Mouse (Mus musculus) midbrain, embryonic 11.5 days (tissue): ENCODE data around the gene Dpp3. TPM values are rescaled to one million over a fixed set of nuclear protein-coding genes. Genes with fewer than 3 reads are reported as not detected.
"Not testable (repeated sequence)": the region's sequence is repeated elsewhere in the genome, so short reads cannot be mapped to it uniquely, and the experiment has no call there.

Experiments
- ATAC-seq: fragments of 200-750 bp; cut with Nextera tagmentation; 2 replicates; pipeline ENCODE4 v1.8.0; 2017; ENCODE audit warnings: moderate TSS enrichment, moderate library complexity; ENCODE audit not compliant: low FRiP score
- DNase-seq: peaks from one replicate; pipeline ENCODE4 v3.0.0; 2015; ENCODE audit warnings: low spot score; ENCODE audit errors: missing footprints
- H3K27ac ChIP-seq: fragments of 300-500 bp; sonication (generic); 2 replicates; pipeline ENCODE4 v1.5.1; 2014; ENCODE audit warnings: low read depth, low read length
- H3K27me3 ChIP-seq: fragments of 300-500 bp; sonication (generic); 2 replicates; pipeline ENCODE4 v1.6.1; 2014; ENCODE audit warnings: mild to moderate bottlenecking, low read length, moderate library complexity, mixed read lengths; ENCODE audit not compliant: control insufficient read depth, insufficient read depth
- H3K36me3 ChIP-seq: fragments of 300-500 bp; sonication (generic); 2 replicates; pipeline ENCODE4 v1.6.1; 2014; ENCODE audit warnings: mild to moderate bottlenecking, low read length, moderate library complexity, mixed read lengths; ENCODE audit not compliant: control insufficient read depth, insufficient read depth
- H3K4me1 ChIP-seq: fragments of 300-500 bp; sonication (generic); 2 replicates; pipeline ENCODE4 v1.6.1; 2014; ENCODE audit warnings: low read length; ENCODE audit not compliant: control insufficient read depth, insufficient read depth
- H3K4me2 ChIP-seq: fragments of 300-500 bp; sonication (generic); 2 replicates; pipeline ENCODE4 v1.6.1; 2014; ENCODE audit warnings: mild to moderate bottlenecking, moderate library complexity
- H3K4me3 ChIP-seq: fragments of 300-500 bp; sonication (generic); 2 replicates; pipeline ENCODE4 v1.5.1; 2014; ENCODE audit warnings: low read depth, low read length
- H3K9ac ChIP-seq: fragments of 300-500 bp; sonication (generic); 2 replicates; pipeline ENCODE4 v1.6.1; 2014; ENCODE audit warnings: low read length
- H3K9me3 ChIP-seq: fragments of 300-500 bp; sonication (generic); 2 replicates; pipeline ENCODE4 v1.6.1; 2016; ENCODE audit warnings: low read length; ENCODE audit not compliant: control insufficient read depth
- WGBS: fragments of 180-500 bp; shearing (Covaris S2); extraction: QIAGEN DNeasy Blood & Tissue Kit; methylation state at CpG from one replicate; pipeline ENCODE4 v1.1.7; 2014; 5-methylcytosine and 5-hydroxymethylcytosine counted together
- polyA plus RNA-seq: library from polyadenylated mRNA; unstranded; fragments of >200 nt; fragmentation: Nextera tagmentation; extraction: Ambion mirVana; gene quantifications from 2 replicates; pipeline ENCODE4 v1.2.1, GENCODE M21; 2014

Dpp3 gene
- polyA plus RNA-seq = 153 and 159 TPM in 2 replicates

DNA sequence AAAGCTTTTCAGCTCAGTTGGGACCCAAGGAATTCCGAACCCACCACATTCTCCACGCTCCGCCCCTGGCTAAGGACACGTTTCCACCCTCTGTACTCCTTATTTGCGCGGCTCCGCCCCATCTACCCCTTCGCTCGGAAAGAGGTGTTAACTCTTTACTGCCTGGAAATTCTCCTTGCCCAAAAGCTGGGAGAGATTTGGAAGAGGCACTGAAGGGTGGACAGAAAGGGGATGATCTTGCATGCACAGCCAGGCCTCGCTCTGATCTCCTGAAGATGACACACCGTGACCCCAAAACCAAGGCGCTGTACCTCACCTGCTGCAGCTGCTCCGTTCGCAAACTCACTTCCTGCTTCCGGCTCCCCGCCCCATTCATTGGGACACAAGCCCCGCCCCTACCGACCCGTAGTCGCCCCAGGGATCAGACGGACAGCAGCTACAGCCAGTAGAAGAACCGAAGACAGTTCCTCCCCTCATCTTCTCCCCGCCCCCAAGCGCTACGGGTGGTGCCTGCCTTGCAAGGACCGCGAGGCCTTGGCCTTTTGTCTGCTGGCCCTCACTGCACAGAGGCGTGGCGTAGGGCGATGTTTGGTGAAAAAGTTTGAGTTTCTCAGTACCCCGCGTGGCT is at the start of gene Dpp3:
Gene Dpp3 (minus strand): TSS at position 384 of the 628 bp plus-strand sequence.
- WGBS = under 1% methylated on average over 32 of the region's 32 CpGs
- peak within 1 kb of the TSS; percentile 76 for H3K9ac ChIP-seq
- ATAC-seq (peak; percentile 98), DNase-seq (peak; percentile 99)
- H3K4me2 ChIP-seq = peak within 1 kb of the TSS; percentile 73
- H3K4me1 ChIP-seq = peaks cover 11% of the 10 kb centered on the region; the same call in 1 of the 2 replicates
- no peaks in the 10 kb centered on the region for H3K9me3 ChIP-seq
- peak within 1 kb of the TSS; percentile 58 for H3K4me3 ChIP-seq
- peaks cover 12% of the 10 kb centered on the region for H3K36me3 ChIP-seq
- peak within 1 kb of the TSS; percentile 70 for H3K27ac ChIP-seq
- H3K27me3 ChIP-seq = no peaks in the 10 kb centered on the region

DNA sequence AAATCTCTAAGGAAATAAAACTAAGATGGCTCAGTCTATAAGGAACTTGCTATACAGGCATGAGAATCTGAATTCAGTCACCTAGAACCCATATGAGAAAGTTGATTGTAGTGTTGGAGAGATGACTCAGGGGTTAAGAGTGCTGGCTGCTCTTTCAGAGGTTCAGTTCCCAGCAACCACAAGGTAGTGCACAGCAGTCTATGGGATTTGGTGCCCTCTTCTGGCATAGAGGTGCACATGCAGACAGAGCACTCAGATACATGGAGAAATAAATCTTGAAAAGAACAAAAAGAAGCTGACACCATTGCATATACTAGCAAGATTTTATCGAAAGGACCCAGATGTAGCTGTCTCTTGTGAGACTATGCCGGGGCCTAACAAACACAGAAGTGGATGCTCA is 40.1 kb upstream of the Dpp3 start:
- 90% methylated on average over 2 of the region's 2 CpGs for WGBS
- DNase-seq = no peak

DNA sequence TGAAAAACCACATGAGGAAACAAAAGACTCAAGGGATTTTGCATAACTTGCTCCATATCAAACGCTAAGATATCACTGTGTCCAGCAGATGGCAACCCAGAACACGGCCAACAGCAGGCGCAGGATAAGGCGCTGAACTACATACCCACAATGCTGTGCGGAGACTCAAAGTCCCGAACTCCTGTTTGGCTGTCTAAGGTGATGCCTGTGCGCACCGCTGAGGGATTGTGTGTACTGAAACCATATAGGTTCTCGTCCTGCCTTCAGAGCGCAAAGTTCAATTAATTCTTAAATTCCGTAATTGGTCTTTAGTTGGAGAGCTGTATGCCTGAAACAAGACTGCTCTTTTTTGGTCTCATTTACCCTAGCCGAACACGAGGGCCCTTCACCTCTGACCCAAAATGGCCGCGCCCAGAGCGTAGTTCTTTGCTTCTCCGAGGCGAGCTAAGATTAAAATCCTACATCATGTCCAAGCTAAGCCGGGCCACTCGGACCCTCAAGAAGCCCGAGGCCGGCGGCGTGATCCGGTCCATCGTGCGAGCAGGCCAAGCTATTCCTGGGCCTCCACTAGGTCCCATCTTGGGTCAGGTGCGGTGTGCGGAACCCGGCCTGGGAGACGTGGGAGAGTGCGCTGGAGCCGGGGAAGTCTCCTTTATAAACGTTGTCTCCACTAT is 34.0 kb upstream of the Dpp3 start, which contains the start of gene Mrpl11:
Gene Mrpl11 (plus strand): TSS at position 220 of the 674 bp plus-strand sequence.
- peaks cover 11% of the 10 kb centered on the region for H3K36me3 ChIP-seq
- H3K9ac ChIP-seq = peak within 1 kb of the TSS; percentile 90
- DNase-seq (peak; percentile 99), ATAC-seq (peak; percentile 97)
- under 1% methylated on average over 34 of the region's 34 CpGs for WGBS
- no peaks in the 10 kb centered on the region for H3K27me3 ChIP-seq
- H3K4me1 ChIP-seq = peaks cover 6% of the 10 kb centered on the region
- peak within 1 kb of the TSS; percentile 52 for H3K27ac ChIP-seq
- H3K4me3 ChIP-seq = peak within 1 kb of the TSS; percentile 93
- H3K4me2 ChIP-seq = peak within 1 kb of the TSS; percentile 69
- no peaks in the 10 kb centered on the region for H3K9me3 ChIP-seq

More for the DNA sequence above, 40.1 kb upstream of the Dpp3 start:
- Histone ChIP-seq H3K27ac (no peak overlapping the region), H3K36me3 (peaks cover 11% of the 10 kb centered on the region), H3K9me3 (no peaks in the 10 kb centered on the region), H3K4me1 (peaks cover under 1% of the 10 kb centered on the region; the same call in 1 of the 2 replicates), H3K27me3 (no peaks in the 10 kb centered on the region), H3K4me2 (no peak overlapping the region), H3K9ac (no peak overlapping the region), H3K4me3 (no peak overlapping the region)
- ATAC-seq = no peak

DNA sequence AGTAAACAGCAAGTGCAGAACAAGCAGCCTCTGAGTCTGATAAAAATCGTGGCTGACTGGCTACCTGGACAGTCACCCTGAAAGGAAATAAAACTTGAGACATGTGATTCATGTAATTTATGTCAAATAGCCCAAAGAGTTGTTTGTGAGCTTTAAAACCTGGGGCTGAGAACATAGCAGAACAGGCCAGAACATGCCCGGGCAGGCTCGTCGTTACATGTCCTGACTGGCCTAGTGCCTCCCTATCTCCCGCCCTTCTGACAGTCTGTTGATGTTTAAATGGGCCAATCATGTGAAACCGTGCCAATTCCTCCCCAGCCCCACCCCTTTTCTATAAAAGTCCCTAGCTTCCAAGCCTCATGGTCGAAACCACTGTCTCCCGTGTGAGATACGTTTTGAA is 20.6 kb upstream of the Dpp3 start:
- H3K4me3 ChIP-seq, H3K4me1 ChIP-seq, H3K9me3 ChIP-seq, DNase-seq, H3K27ac ChIP-seq, H3K9ac ChIP-seq, H3K27me3 ChIP-seq, H3K36me3 ChIP-seq, H3K4me2 ChIP-seq, ATAC-seq: not testable (repeated sequence)
- WGBS = 85% methylated on average over 9 of the region's 9 CpGs

DNA sequence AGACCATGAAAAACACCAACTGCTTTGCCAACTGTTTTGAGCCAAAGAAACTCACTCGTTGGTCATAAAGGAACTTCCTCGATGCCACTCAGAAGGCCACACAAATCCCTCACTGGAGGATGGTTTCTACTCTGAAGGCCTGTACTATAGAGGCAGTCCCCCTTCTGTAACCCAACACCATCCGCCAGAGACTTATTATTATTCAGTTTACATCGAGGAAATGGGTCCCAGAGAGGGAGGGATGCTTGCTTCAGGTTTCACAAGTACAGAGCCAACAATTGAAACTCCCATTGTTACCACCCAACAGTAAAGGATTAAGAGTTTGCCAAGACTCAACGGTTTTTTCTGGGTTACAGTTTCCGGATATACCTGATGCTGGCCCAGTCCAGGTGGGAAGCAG is 17.5 kb upstream of the Dpp3 start:
- ATAC-seq (no peak), DNase-seq (no peak)

DNA sequence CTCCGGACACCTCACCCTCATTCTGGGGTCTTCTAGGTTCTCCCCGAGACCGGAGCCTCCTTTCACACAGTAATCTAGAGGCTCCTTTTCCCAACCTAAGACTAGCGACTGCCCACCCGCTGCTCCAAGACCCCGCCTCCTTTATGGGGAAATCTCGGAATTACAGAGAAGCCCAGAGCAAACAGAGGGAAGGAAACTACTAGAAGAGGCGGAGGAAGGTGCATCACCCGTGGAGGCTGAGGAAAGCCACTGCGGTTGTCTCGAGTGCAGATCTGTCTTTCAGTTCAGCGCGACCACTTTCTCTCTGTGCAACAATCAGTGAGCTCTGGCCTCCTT is 15.1 kb upstream of the Dpp3 start:
- peak overlapping the region; percentile 99 for H3K4me2 ChIP-seq
- H3K4me1 ChIP-seq = peaks cover 4% of the 10 kb centered on the region; the same call in 1 of the 2 replicates
- ATAC-seq (no peak), DNase-seq (no peak)
- no peaks in the 10 kb centered on the region for H3K9me3 ChIP-seq
- H3K36me3 ChIP-seq = no peaks in the 10 kb centered on the region
- H3K4me3 ChIP-seq = peak overlapping the region; percentile 58
- no peak overlapping the region for H3K27ac ChIP-seq
- peak overlapping the region; percentile 63 for H3K9ac ChIP-seq
- WGBS = 8% methylated on average over 13 of the region's 13 CpGs
- H3K27me3 ChIP-seq = peaks cover 8% of the 10 kb centered on the region; the same call in 1 of the 2 replicates

More for the DNA sequence above, 17.5 kb upstream of the Dpp3 start:
- Histone ChIP-seq H3K27ac (no peak overlapping the region), H3K9ac (no peak overlapping the region), H3K4me3 (no peak overlapping the region), H3K4me1 (peaks cover 4% of the 10 kb centered on the region; the same call in 1 of the 2 replicates), H3K36me3 (no peaks in the 10 kb centered on the region), H3K27me3 (peaks cover 8% of the 10 kb centered on the region; the same call in 1 of the 2 replicates), H3K4me2 (no peak overlapping the region), H3K9me3 (no peaks in the 10 kb centered on the region)
- WGBS = 42% methylated on average over 6 of the region's 6 CpGs

DNA sequence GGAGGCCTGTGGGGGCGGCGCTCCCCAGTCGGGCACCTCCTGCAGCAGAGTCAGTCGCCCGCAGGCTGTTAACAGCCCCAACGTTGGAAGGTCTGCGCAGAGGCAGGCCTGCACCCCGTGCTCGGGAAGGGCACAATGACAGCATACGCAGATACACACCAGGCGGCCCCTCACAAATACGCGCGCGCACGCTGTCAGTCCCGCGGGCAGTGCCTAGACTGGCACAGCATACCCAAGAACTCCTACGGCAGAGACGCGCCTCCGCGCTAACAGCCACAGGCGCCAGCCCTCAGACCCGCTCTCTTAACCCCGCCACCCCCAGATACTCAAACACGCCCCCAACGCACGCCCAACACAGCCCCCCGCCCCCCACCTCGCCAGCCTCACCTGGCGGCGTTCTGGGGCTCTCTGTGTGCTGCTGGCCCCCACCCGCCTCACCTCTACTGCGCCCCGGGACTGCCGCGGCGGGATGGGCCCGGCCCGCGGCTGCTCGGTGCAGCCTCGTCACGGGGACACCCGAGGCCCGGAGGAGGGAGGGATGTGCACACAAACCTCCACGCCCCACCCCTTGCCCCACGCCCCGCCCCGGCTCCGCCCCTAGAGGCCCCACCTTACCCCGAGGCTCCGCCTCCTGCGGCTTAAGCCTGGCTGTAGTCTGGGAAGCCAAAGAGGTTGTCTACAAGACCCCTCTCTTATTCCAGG is 14.6 kb upstream of the Dpp3 start, which contains the start of gene Peli3:
Gene Peli3 (minus strand): TSS at position 577 of the 702 bp plus-strand sequence.
- Histone ChIP-seq H3K4me1 (peaks cover 4% of the 10 kb centered on the region; the same call in 1 of the 2 replicates), H3K27ac (no peak within 1 kb of the TSS), H3K4me2 (peak within 1 kb of the TSS; percentile 99), H3K4me3 (peak within 1 kb of the TSS; percentile 58), H3K36me3 (no peaks in the 10 kb centered on the region), H3K9ac (peak within 1 kb of the TSS; percentile 63), H3K9me3 (no peaks in the 10 kb centered on the region), H3K27me3 (peaks cover 8% of the 10 kb centered on the region; the same call in 1 of the 2 replicates)
- WGBS = 2% methylated on average over 54 of the region's 55 CpGs
- peak; percentile 96 for ATAC-seq
- peak; percentile 97 for DNase-seq

DNA sequence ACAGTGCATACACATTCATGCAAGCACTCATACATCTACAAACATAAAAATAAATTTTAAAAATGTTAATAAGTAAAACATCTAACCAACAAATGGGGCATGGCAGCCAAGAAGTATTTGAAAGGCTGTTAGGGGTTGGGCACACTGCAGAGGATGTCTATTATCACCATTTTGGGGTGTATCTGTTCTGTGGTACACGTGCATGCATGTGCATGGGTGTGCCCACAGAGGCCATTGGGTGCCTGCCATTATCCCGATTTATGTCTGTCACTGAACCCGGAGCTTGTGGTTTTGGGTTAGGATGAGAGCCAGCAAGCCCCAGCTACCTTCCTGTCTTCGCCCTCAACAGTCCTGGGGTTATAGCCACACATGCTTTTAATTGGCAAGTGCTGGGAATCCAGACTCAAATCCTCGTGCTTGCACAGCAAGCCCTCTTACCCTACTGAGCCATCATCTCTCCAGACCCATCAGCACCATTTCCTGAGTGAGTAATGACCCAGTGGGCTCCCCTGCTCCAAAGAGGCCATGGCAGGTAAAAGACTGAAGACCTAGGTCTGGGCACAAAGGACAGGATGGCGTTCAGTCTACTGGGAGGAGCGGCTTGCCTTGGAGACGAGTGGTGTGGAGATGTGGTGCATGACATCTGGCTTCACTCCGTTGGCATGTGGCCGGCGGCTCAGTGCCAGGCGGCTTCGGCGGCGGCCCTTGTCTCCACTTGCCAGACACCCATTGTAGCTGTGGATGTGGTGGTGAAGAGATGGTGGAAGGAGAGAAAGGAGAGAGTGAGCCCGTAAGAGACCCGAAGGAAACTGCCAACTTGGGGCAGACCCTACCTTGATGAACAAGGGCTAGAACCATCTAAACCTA is 9.6 kb upstream of the Dpp3 start:
- no peak overlapping the region for H3K4me2 ChIP-seq
- ATAC-seq = no peak
- H3K9ac ChIP-seq = no peak overlapping the region
- H3K4me3 ChIP-seq = no peak overlapping the region
- H3K27ac ChIP-seq = no peak overlapping the region
- WGBS = 90% methylated on average over 17 of the region's 17 CpGs
- H3K9me3 ChIP-seq = no peaks in the 10 kb centered on the region
- peaks cover 8% of the 10 kb centered on the region; the same call in 1 of the 2 replicates for H3K27me3 ChIP-seq
- DNase-seq = no peak
- no peaks in the 10 kb centered on the region for H3K36me3 ChIP-seq
- H3K4me1 ChIP-seq = peaks cover 4% of the 10 kb centered on the region; the same call in 1 of the 2 replicates
